Mouse (Mus musculus) testis, adult 2 months (tissue): ENCODE results near the gene Rin3.

ENCODE experiments used
- CTCF ChIP-seq: fragments of 200-500 bp; IDR thresholded peaks from 2 replicates; pipeline ENCODE4 v1.5.1; 2012; ENCODE audit warnings: low read depth, mild to moderate bottlenecking, inconsistent platforms, low read length, moderate library complexity; ENCODE audit not compliant: control insufficient read depth, insufficient read depth, insufficient replicate concordance
- POLR2A ChIP-seq: fragments of 200-500 bp; IDR thresholded peaks from 2 replicates; pipeline ENCODE4 v1.6.1; 2012; ENCODE audit warnings: low read depth, mild to moderate bottlenecking, inconsistent platforms, low read length, moderate library complexity; ENCODE audit not compliant: control insufficient read depth

DNA sequence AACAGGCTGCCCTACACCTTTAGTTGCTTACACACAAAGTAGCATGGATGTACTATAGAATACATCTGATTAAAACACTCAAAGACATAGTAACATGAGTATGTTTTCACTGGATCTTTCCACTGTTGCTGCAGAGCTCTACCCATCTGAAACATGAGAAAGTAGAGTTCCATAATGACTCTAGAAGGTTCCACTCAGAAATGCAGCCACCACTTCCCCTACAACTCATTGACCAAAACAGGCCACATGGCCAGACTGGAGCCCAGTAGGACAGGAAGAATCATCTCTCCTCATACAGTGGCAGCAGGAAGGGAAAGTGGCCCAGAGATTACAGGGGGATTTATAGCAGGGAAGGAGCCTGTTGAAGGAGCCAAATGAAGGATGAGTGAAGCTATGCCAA, 47.9 kb downstream of the Rin3 start:
- no peak for TF ChIP-seq POLR2A
- no peak for TF ChIP-seq CTCF
